In genomic region chr2:122776823-122777222, GRCm38 (mm10) we compare ENCODE assay signal across 20 mouse cellular contexts. TPM values are rescaled to one million over a fixed set of nuclear protein-coding genes. Genes with fewer than 3 reads are reported as not detected.
DNase-seq lines count a peak whose midpoint lies in the region; ATAC-seq and TF ChIP-seq lines count a peak whose summit lies in the region.
"Had no signal": no experiment of that assay in that cellular context is flagged by ENCODE, and none has a peak within 500 bp of the region (broad histone marks: within the 10 kb centered on the region; RNA-seq: fewer than 3 reads in every experiment).

No protein-coding gene starts in this region.

- intact Hi-C loops in heart, postnatal 14 days (cut with DNase I) = no loop called here

- H3K4me3 ChIP-seq in lung, embryonic 14.5 days (ENCODE audit: low read depth, low read length) = no peak overlapping the region
- H3K4me3 ChIP-seq in lung, postnatal 0 days (ENCODE audit: low read depth, low read length) = no peak overlapping the region
- no peak overlapping the region for H3K4me3 ChIP-seq in macrophage (ENCODE audit: inconsistent target)
- H3K4me3 ChIP-seq: embryonic facial prominence, embryonic 15.5 days; gastrocnemius, adult 2 months; heart, embryonic 12.5 days; hindbrain, embryonic 12.5 days; liver, embryonic 15.5 days; midbrain, embryonic 10.5 days had no signal

- H3K9ac ChIP-seq in lung, embryonic 14.5 days = no peak overlapping the region
- no peak overlapping the region for H3K9ac ChIP-seq in lung, postnatal 0 days (replicated peaks; ENCODE audit: low read depth)
- H3K9ac ChIP-seq: embryonic facial prominence, embryonic 15.5 days; heart, embryonic 12.5 days; hindbrain, embryonic 12.5 days; liver, embryonic 15.5 days had no signal

- H3K4me2 ChIP-seq in lung, embryonic 14.5 days = no peak overlapping the region
- H3K4me2 ChIP-seq in lung, postnatal 0 days (replicated peaks; ENCODE audit: low read depth, low read length) = no peak overlapping the region
- H3K4me2 ChIP-seq: embryonic facial prominence, embryonic 15.5 days; heart, embryonic 12.5 days; hindbrain, embryonic 12.5 days; liver, embryonic 15.5 days had no signal

- TF ChIP-seq EP300 in lung, postnatal 0 days (IDR thresholded peaks at IDR 0.05) = no peak

- H3K36me3 ChIP-seq in lung, embryonic 14.5 days (ENCODE audit: insufficient read depth) = no peaks in the 10 kb centered on the region
- no peaks in the 10 kb centered on the region for H3K36me3 ChIP-seq in lung, postnatal 0 days (ENCODE audit: insufficient read depth, low read length)
- H3K36me3 ChIP-seq in macrophage (ENCODE audit: inconsistent target) = no peaks in the 10 kb centered on the region
- H3K36me3 ChIP-seq: embryonic facial prominence, embryonic 15.5 days; heart, embryonic 12.5 days; hindbrain, embryonic 12.5 days; liver, embryonic 15.5 days; midbrain, embryonic 10.5 days had no signal

- no peaks in the 10 kb centered on the region for H3K27me3 ChIP-seq in lung, embryonic 14.5 days (ENCODE audit: insufficient read depth, low read length)
- H3K27me3 ChIP-seq in lung, postnatal 0 days (replicated peaks; ENCODE audit: insufficient read depth, low read length) = no peaks in the 10 kb centered on the region
- H3K27me3 ChIP-seq: embryonic facial prominence, embryonic 15.5 days; heart, embryonic 12.5 days; hindbrain, embryonic 12.5 days; liver, embryonic 15.5 days had no signal

- no peaks in the 10 kb centered on the region for H3K9me3 ChIP-seq in lung, embryonic 14.5 days (ENCODE audit: low read depth, low read length)
- no peaks in the 10 kb centered on the region for H3K9me3 ChIP-seq in lung, postnatal 0 days (ENCODE audit: low read length)
- H3K9me3 ChIP-seq: embryonic facial prominence, embryonic 15.5 days; heart, embryonic 12.5 days; hindbrain, embryonic 12.5 days; liver, embryonic 15.5 days; midbrain, embryonic 10.5 days had no signal

- H3K4me1 ChIP-seq in lung, embryonic 14.5 days (ENCODE audit: insufficient read depth) = no peaks in the 10 kb centered on the region
- no peaks in the 10 kb centered on the region for H3K4me1 ChIP-seq in lung, postnatal 0 days (ENCODE audit: insufficient read depth, low read depth, low read length)
- H3K4me1 ChIP-seq: embryonic facial prominence, embryonic 15.5 days; heart, embryonic 12.5 days; hindbrain, embryonic 12.5 days; liver, embryonic 15.5 days; midbrain, embryonic 10.5 days had no signal

- H3K79me2 ChIP-seq in macrophage (ENCODE audit: inconsistent target) = peaks cover 47% of the 10 kb centered on the region; the same call in 1 of the 2 replicates

- peak; percentile 6 to 11 for DNase-seq in heart, adult 18-20 months
- DNase-seq in heart, postnatal 14 days = no peak
- DNase-seq in lung, embryonic 14.5 days = peak; percentile 27
- DNase-seq in lung, postnatal 0 days (ENCODE audit: low spot score) = no peak
- DNase-seq in brain, adult 2 months (ENCODE audit: low read depth, low spot score) = peak; percentile 18
- DNase-seq in layer of hippocampus, adult 9-10 months (ENCODE audit: low spot score) = no peak
- DNase-seq: adrenal gland, adult 2 months; cerebellum, adult 9-10 months; gastrocnemius, adult 2 months; heart, postnatal 10 days; kidney, adult 11 months; thymus, adult 18-20 months; thymus, postnatal 36 days had no signal

- H3K27ac ChIP-seq in lung, embryonic 14.5 days (ENCODE audit: low read depth) = no peak overlapping the region
- no peak overlapping the region for H3K27ac ChIP-seq in lung, postnatal 0 days (ENCODE audit: low read length)
- H3K27ac ChIP-seq in macrophage = peak overlapping the region; percentile 28
- H3K27ac ChIP-seq: embryonic facial prominence, embryonic 15.5 days; gastrocnemius, adult 2 months; hindbrain, embryonic 12.5 days; liver, embryonic 15.5 days; midbrain, embryonic 10.5 days had no signal

- 62% methylated on average over 2 of the region's 2 CpGs for WGBS in lung, embryonic 14.5 days
- WGBS in lung, postnatal 0 days = 49% methylated on average over 2 of the region's 2 CpGs
- WGBS in macrophage (ENCODE audit: missing documents) = 35% methylated on average over 2 of the region's 2 CpGs

- no peak for TF ChIP-seq CTCF in lung, embryonic 14.5 days (IDR thresholded peaks at IDR 0.05; ENCODE audit: low read depth)
- TF ChIP-seq CTCF in lung, postnatal 0 days (IDR thresholded peaks at IDR 0.05) = no peak

- peak; percentile 52; the same call in 1 of the 2 replicates for ATAC-seq in lung, embryonic 14.5 days (ENCODE audit: insufficient read depth)
- ATAC-seq in lung, postnatal 0 days = no peak
- ATAC-seq: forebrain, embryonic 14.5 days had no signal

RNA-seq across cellular contexts. Expression of gene Sqor, which starts 11.8 kb away (rescaled TPM):
- total RNA-seq in heart, adult 18-20 months (2021) = 10 to 100 TPM; 50.1 to 58.4 TPM
- 10 to 100 TPM; 19.7 to 30.0 TPM for total RNA-seq in heart, postnatal 14 days (2021)
- 5.6 and 6.3 TPM in 2 replicates for polyA plus RNA-seq in lung, embryonic 14.5 days (2014; fragmentation: Nextera tagmentation; extraction: Ambion mirVana)
- polyA plus RNA-seq in lung, postnatal 0 days (2015; fragmentation: Nextera tagmentation; extraction: Ambion mirVana) = 29.2 and 30.5 TPM in 2 replicates
- total RNA-seq in macrophage (2018; cell fraction: chromatin; rRNA removed) = 10 to 100 TPM; 11.2 to 45.9 (median 25.5) TPM
- total RNA-seq in macrophage (2018; cell fraction: cytosol; rRNA removed) = 10 to 100 TPM; 32.7 to 48.8 (median 40.0) TPM
- 10 to 100 TPM; 12.2 to 46.1 (median 26.5) TPM for total RNA-seq in macrophage (2018; cell fraction: nucleus; rRNA removed)
- polyA plus RNA-seq in macrophage (2018) = 40.5 to 43.9 TPM (median 43.6 TPM) in 3 replicates

RNA-seq across cellular contexts. Expression of gene Bloc1s6, which starts 38.5 kb away (rescaled TPM):
- total RNA-seq in heart, adult 18-20 months (2021) = 10 to 100 TPM; 28.8 to 32.3 TPM
- total RNA-seq in heart, postnatal 14 days (2021) = 10 to 100 TPM; 16.0 to 17.3 TPM
- polyA plus RNA-seq in lung, embryonic 14.5 days (2014; fragmentation: Nextera tagmentation; extraction: Ambion mirVana) = 40.6 and 43.3 TPM in 2 replicates
- polyA plus RNA-seq in lung, postnatal 0 days (2015; fragmentation: Nextera tagmentation; extraction: Ambion mirVana) = 29.8 and 30.6 TPM in 2 replicates
- total RNA-seq in macrophage (2018; cell fraction: chromatin; rRNA removed) = 10 to 100 TPM in 15 of 26 experiments, 1 to 10 TPM in 11; 2.2 to 22.3 (median 10.8) TPM
- 10 to 100 TPM; 31.1 to 97.3 (median 60.1) TPM for total RNA-seq in macrophage (2018; cell fraction: cytosol; rRNA removed)
- total RNA-seq in macrophage (2018; cell fraction: nucleus; rRNA removed) = 10 to 100 TPM in 22 of 26 experiments, 1 to 10 TPM in 4; 5.6 to 46.2 (median 25.0) TPM
- polyA plus RNA-seq in macrophage (2018) = 46.9 to 66.1 TPM (median 61.2 TPM) in 3 replicates

Comparison
In these comparisons a context has a peak if more than half of its experiments do, and no peak if none do; other contexts are left out.
1. DNase-seq: peak in heart, adult 18-20 months (2 of 2), lung, embryonic 14.5 days (single experiment) and brain, adult 2 months (single experiment); none in heart, postnatal 14 days (0 of 2), lung, postnatal 0 days (single experiment) and layer of hippocampus, adult 9-10 months (single experiment).